Mouse (Mus musculus): ENCODE measurements at regions not wholly inside any gene's neighbourhood (a gene's known extent, or its start where the extent isn't known, plus 50 kb on each side); places are given as distances from the start of the nearest gene placed in this dataset.

DNA sequence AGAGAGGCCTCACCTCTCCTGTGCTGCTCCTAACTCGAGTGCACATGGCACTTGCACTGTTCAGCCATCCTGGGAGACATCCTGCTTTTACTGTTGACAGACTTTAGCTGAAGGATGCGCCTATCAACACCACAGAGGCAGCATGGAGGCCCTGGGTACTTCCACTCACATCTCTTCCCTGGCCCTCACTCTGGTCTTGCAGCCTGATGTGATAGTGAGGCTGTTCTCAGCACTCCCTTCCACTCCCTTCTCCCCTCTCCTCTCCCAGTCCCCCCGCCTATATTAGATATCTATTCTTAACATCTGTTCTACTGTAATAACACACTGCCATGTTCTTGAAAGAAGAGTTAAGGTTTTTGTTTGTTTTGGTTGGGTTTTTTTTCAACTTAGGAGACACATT, 50.2 kb upstream of the Bod1 start:
- DNase-seq (ENCODE audit: low read depth): no peak

DNA sequence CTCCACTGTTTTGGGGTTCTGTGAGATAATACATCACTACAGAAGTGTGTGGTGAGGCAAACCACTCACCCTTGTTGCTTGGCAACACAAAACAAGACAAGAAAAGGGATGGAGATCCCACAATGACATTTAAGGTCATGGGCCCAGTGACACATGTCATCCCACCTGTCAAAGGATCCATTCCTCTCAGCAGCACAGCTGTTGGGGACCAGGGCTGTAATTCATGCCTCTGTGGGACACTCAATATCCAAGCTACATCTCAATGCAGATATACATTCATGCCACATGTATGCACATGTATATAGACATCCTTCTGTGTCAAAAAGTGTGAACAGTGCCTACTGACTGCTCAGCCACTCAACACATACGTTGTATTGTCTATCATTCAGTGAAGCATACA, 52.8 kb upstream of the Bod1 start:
- no peak for DNase-seq (ENCODE audit: low read depth)

DNA sequence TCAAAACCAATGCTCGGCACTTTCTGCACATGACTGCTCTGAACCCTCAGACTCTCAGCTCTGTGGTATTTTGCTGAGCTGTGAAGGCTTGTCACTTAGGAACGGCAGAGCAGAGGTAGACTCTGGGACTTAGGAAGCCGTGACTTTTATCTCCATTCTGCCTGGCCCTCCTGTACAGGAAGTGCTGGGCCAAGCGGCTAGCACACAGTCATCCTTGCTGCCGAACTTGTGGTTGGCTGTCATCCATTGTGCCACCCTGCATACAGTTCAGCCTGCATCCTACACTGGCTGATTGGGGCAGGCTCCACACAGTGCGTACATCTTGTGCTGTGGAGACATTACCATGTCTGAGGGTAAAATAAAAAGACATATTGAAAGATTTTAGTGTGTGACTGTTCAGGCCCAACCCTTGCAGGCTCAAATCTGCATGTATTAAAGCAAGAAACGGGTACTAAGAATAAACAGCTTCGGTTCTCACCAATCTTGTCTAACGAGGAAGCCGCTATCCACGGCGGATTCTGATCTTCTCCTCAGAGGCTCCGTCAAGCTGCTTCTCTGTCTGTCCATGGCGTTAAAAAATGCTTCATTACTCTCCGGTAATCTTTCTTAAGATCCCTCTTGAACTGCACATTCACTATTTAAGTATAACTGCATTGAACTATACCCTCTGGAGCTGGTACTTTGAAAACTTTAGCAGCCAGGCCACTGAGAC, 54.4 kb upstream of the Bod1 start:
- peak; percentile 96 for DNase-seq (ENCODE audit: low read depth)

DNA sequence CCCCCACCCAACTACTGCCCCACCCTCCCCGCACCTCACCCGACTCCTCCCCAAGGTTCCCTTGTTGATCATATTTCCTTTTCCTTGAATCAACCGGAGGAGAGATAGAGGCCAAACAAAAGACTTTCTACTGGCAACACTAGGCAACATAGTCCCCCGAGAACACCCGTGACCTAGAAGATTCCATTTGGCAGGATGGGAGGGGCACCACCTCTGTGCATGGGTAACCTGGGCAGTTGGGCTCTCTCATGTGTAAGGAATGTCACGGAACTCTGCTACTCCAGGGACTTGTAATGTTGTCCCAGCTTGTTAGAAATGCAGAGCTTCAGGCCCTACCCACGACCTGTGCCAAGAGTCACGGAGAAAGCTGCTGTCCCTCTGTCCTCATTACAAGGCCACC, 55.6 kb upstream of the Bod1 start:
- no peak for DNase-seq (ENCODE audit: low read depth)

DNA sequence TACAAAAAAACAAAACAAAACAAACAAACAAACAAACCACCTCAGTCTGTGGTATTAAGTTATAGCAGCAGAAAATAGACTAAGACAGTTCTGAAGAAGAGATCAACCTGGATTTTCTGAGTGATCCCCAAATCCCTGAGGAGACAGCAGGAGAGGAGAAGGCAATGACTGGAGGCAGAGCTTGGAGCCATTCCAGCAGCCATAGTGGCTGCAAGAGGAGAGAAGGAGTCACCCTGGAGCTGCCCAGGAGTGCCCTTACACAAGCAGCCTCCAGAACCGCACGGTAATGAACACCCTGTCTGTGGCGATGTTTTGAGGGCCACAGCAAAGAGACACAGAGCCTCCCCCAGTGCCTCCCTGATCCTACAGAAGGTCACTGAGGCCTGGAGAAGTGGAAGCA, 58.0 kb upstream of the Bod1 start:
- DNase-seq (ENCODE audit: low read depth): no peak

DNA sequence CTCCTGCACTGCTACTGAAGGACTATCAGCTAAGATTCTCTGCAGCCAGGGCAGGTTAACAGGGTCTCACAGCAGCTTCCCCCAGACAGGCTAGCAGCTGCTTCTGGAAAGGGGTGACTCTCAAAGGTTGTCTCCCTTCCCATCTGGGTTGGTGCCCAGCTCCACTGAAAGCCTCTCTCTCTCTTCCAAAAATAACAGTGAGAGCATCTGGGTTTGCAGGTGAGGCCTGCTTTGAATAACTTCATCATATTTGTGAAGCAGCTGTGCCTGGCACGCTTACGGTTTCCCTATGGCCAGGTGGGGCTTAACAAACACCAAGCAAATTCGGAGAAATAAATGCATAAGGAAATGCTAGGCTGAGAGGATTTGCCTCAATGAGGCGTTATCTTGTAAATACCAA, 58.5 kb upstream of the Bod1 start:
- no peak for DNase-seq (ENCODE audit: low read depth)

DNA sequence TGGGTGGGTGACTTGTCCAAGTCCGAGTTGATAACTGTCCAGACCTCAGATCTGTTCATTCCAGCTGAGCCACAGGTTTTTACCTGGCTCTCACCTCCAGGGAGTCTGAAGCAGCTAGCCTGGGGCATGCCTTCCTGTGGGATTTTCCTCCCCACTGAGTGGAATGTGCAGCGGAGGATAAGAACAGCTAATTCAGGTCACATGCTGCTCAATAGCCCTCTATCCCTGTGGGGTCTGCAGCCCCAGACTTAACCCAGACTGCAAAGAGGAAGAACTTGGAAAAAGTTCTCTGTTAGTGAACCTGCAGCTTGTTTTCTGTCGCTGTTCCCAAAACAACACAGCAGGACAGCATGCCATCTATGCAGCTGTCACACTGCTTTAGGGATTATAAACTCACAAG, 59.0 kb upstream of the Bod1 start:
- no peak for DNase-seq (ENCODE audit: low read depth)

DNA sequence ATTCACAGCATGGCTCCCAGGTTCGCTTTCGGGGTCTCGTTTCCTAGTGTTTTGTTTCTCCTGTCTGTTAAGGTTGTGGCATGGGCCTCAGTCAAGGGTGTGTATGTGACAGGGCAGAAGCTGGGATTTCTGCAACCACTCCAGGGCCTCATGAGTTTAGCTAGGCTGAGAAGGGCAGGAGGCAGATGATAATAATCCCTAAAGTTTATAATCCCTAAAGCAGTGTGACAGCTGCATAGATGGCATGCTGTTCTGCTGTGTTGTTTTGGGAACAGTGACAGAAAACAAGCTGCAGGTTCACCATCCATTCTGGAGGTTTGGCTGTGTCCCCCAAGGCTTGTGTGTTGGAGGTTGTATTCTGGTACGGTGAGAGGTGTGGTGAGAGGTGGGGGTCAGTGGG, 59.8 kb upstream of the Bod1 start:
- DNase-seq (ENCODE audit: low read depth): no peak

DNA sequence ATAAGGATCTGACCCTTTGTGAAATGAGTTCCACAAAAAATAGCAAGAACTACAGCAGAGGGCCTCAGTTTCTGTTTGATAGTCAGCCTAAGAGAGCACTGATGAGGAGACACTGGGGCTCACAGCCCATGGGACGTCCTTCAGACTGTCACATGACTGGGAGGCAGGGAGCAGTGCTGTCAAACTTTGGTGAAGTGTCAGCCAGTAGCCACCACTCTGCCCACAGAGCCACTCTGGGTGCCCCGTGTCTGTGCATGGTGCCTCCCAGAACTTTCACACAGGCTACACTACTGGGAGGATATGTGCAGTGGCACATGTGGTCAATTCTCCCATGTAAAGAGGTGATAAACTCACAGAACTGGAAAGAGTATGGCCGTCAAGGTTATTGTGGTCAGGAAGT, 60.7 kb upstream of the Bod1 start:
- DNase-seq (ENCODE audit: low read depth): peak; percentile 76

DNA sequence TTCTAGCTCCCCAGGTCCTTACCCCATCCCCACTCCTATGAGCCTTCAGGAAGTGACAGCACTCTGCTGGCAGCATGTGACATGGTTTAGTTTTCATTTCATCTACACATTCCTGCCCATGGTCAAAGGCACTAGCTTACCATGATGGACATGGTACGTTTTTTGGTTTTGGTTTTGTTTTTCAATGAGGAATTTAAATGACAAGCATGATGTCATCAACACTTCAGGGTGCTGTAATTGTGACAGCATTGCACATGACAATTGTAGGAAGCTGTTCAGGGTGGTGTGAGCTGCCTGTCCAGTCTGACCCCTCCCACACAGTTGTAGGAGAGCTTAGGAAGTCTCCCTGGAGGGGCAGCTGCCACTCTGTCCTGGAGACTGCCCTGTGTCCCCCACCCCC, 61.3 kb upstream of the Bod1 start:
- DNase-seq (ENCODE audit: low read depth): peak; percentile 75

DNA sequence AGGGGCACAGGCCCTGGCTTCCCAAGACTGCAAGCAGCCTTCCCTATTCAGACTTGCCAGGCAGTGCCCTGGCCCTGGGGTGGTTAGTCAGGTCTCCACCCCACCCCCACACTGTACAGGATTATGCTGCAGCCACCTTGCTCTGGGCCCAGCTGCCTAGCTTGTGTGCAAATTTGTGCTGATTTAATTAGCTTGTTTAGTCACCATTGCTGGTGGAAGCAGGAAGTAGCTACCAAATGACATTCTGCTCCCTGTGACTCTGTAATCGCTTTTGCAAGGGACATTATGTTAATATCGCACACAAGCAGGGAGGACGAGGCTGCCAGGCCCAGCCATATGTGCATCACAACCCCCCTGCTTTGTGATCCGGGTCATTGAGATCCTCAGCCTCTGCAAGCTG, 62.4 kb upstream of the Bod1 start:
- DNase-seq (ENCODE audit: low read depth): no peak

DNA sequence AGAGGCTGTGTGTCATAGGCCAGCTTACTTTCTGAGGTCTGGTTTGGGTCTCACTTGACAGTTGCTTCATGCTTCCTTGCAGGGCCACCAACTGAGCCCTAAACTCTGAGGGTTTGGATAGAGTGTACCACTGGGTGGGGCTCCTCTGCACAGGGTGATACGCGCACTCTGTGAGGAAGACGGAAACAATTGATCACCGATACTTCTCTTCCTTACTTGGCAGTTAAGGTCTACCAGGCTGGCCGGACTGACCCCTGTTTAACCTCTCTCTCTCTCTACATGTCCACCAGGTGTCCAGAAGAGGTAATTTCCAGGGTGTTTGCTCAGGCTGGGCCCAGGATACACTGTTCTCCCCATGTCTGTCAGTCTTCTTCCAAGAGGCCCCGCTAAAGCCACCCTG, 63.6 kb upstream of the Bod1 start:
- DNase-seq (ENCODE audit: low read depth): no peak

DNA sequence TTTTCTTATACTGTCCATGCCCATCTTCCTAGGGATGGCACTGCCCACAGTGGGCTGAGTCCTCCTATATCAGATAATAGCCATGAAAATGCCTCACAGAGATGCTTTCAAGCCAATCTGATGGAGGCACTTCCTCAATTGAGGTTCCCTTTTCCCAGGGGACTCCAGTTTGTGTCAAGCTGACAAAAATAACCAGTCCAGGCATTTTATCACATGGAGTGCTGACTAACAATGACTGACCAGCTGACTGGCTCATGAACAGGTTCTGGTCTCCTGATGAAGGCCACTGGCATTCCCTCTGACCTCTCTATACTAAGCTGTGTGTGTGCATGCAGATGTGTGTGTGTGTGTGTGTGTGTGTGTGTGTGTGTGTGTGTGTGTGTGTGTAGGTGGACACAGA, 64.4 kb upstream of the Bod1 start:
- DNase-seq (ENCODE audit: low read depth): peak; percentile 30

DNA sequence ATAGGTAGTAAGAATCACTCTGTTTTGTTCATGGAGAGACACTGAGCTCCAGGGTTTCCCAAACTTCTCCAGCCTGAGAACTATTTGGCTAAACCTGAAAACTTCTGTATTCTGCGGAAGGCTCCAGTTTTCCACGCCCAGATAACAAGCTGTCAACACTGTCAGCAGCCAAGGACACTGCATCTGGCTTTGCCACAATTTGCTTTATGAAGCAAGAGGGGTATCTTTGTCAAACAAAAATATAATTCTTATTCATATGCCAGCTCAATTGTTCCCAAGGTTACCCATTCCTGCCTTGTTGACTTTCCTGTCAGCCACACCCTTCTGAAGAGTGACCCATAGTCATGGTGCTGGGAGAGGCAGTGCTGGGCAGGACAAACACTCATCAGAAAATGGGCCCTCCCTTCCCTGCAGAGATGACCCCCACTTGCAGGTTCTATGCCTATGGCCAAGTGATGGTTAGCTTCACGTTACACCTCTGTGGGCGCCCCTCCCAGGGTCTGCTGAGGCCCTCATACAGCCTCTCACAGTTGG, 64.9 kb upstream of the Bod1 start:
- no peak for DNase-seq (ENCODE audit: low read depth)

DNA sequence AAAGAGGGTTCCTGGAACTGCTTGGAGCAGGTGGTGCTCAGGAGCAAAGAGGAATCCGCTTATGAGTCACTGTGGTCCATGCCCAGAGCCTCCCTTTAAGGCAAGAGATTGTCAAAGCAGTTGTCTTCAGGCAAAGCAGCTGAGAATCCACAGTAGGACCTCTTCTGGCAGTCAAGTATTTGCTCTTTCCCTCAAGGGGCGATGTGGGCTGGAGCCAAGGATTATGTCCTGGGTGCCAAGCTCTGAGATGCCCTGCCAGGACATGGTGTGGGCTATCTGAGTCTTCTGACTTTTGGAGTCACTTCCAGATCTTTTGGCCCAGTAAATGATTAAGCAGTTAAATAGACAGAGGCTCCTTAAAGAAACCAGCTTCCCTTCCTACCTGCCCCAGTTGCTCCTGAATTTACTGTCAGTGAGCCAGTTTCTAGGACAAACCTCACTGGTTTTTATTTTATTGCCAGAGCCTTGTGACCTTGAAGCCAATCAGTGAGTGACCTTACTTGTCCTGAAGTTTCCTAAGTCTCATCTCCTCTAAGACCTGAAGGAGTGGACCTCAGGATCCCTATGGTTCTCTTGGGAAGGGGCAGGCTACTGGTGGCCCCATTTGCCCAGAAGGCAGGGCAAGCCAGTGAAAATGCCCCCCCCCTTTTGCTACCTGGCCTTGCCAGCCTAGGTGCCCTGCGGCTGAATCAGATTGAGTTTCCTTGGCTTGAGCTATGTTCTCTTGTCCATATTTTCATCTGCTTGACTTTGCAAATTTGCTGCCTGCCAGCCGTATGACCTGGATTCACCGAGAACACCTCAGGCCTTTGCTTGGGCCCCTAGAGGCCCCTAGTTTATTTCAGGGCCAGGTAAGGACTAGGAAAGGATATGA, 66.7 kb upstream of the Bod1 start:
- no peak for DNase-seq (ENCODE audit: low read depth)

DNA sequence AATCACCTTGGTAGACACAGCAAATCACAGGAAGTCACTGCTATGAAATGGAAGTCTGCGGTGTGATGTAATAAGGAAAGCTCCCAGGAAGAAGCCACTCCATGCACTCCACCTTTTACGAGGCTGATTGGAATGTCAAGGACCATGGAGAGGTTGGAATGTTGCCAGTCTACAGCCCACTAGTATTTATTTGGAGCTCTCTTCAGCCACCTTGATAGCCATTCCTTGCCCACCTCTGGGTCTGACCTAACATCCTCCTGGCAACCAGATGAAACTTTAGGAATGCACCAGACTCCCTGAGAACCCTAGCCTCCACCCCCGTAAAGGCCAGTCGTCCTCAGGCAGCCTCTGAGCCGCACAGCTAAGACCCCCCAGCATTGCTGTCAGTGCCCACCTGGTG, 68.7 kb upstream of the Bod1 start:
- no peak for DNase-seq (ENCODE audit: low read depth)

DNA sequence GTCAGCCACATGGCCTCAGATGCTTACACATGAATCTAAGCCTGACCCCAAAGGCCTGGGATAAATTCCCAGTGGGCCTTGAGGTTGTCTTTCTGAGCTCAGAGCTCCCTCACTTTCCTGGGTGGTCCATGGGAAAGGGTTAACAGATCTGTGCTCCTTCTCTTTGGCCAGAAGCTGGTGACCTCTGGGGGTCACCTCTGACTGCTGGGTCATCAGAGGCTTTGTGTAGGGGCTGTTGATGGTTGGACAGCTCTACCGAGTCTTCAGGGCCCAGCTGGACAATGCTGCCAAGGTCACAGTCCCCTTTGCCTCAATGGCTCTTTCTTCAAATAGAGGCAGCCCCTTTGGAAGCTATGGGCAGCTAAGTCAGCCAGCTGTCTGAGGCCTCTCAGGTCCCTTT, 70.5 kb upstream of the Bod1 start:
- DNase-seq (ENCODE audit: low read depth): no peak

DNA sequence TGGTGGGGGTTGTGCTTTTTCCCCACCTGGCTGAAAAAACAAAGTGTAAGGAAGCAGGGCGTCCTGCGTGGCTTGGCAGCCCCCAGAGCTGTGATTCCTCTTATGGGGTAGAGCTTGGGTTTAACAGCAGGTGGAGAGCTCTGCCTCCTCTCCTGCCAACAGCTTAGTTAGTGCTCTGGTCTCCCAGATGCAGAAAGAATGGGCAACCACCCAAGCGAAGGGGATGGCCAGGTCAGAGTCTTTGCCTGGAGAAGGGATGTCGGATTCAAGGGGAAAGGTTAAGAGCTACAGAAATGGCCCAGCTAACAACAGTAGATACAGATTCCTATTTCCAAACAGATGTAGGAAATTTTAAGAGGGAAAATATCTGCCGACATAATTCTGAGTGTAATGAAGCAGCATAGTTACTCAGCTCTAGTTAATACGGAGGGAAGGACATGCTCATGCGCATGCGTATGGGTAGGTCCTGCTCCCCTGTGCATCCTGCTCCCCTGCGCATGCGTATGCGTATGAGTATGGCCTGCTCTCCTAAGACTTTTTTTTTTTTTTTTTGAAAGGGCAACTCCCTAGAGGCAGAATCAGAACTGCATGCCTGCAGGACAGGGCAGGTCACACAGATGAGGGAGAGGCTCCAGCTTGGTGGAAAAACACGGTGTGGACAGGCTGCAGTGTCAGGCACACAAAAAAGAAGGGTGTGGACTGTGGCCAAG, 72.5 kb upstream of the Bod1 start:
- no peak for DNase-seq (ENCODE audit: low read depth)

DNA sequence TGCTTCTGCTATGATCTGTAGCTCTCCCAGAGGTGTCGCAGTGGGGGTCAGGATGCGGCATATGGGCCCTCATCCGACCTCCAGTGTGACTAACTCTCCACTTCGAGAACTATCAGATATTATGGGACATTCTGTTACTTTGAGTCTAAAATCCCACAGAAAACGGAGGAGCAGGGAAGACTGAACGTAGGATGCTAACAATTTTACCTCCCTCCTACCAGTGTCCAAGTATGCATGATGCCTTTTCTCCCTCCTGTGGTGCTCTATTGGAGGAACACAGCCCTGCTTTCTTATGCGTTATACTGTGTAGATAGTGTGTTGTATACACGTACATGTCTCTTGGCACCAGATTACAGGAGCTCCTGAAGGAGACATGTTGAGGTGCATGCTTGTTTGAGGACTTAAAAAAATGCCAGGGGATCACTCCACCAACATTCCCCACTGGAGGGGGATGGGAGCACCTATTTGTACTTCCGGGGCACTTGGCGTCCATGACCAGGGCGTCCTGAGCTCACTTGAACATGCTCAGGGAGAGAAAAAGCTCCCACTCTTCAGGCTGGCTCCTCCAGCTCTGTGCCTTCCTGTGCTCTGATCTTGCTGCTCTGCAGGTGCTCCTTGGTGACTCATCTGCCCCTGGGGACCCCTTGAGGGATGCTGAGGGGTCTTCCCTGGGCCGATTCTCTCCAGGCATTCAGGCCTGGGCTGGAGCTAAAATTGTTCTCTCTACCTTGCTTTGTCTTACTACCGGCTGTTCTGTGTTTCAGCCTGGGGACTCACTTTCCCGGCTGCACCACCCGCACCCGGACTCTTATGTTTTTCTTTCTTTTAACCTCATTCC, 73.6 kb upstream of the Bod1 start:
- DNase-seq (ENCODE audit: low read depth): no peak

DNA sequence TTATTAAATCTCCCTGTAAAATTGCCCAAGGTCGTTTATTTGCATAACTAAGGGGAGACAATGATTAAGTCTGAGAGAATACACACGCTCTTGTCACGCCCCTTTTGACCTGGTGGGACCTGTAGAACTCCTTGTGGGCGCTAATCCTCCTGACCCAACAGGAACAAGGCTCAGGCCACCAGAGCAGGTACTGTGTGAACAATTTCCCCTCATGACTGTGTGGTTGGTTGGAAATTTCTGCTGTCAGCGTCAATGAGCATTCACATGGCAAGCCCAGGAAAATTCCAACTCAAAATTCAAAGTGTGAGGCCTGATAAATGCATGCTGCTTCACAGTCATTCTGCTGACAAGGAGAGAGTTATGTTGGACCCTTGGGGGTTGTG, 74.2 kb upstream of the Bod1 start:
- no peak for DNase-seq (ENCODE audit: low read depth)

DNA sequence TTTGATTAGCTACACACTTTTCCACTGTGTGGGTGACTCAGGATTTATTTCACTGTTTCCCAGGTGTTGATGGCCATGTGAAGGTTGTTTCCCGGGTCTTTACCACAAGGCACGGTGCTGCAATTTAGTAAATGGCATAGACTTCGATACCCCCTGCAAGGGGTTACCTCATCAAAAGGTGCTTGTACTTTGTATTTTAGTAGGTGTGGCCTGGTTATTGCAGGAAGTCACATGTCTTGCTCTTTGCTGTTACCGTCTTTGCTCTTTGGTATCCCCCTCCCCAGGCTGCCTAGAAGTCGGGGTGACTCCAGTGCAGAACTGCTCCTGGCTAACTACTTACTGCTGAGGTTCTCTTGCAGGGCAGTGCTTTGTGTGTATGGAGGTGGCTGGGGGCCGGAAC, 74.8 kb upstream of the Bod1 start:
- DNase-seq (ENCODE audit: low read depth): no peak

DNA sequence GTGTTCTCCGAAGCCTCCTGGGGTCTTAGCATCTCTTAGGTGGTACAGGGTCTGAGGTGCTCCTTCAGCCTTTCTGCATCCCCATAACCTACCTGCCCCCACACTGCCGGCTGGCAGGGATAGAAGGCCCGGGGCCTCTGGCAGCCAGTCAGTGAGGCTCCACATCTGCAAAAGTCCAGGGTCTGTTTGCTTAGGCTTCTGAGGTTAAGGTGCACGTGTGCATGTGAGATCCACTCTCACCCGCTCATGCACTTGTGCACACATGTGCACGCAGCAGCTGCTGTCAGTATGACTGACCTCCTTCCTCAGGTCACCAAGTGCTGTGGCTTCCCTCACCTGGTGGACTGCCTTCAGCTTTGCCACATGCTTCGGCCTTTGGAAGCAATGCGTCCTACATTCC, 75.3 kb upstream of the Bod1 start:
- DNase-seq (ENCODE audit: low read depth): no peak
